Mouse (Mus musculus) hindbrain, embryonic 14.5 days (tissue): ENCODE results near the gene Elmod3. TPM values are rescaled to one million over a fixed set of nuclear protein-coding genes. Genes with fewer than 3 reads are reported as not detected.
A peak's percentile ranks its signal among the peaks of the same experiment; 100 is the strongest.

ENCODE experiments used
- ATAC-seq: fragments of 200-750 bp; cut with Nextera tagmentation; 2 replicates; pipeline ENCODE4 v1.8.0; 2017; ENCODE audit warnings: moderate number of reproducible peaks, mild to moderate bottlenecking, moderate TSS enrichment, moderate library complexity; ENCODE audit not compliant: low FRiP score
- DNase-seq: peaks from one replicate; pipeline ENCODE4 v3.0.0-alpha.2; 2015; ENCODE audit warnings: low spot score
- H3K27ac ChIP-seq: fragments of 300-500 bp; sonication (generic); 2 replicates; pipeline ENCODE4 v1.5.1; 2014; ENCODE audit warnings: mild to moderate bottlenecking, moderate library complexity
- H3K27me3 ChIP-seq: fragments of 300-500 bp; sonication (generic); 2 replicates; pipeline ENCODE4 v1.6.1; 2014; ENCODE audit warnings: mild to moderate bottlenecking, low read length, mixed read lengths; ENCODE audit not compliant: control insufficient read depth, insufficient read depth
- H3K36me3 ChIP-seq: fragments of 300-500 bp; sonication (generic); replicated peaks from 2 replicates; pipeline ENCODE4 v1.6.1; 2014; ENCODE audit not compliant: control insufficient read depth, insufficient read depth
- H3K4me1 ChIP-seq: fragments of 300-500 bp; sonication (generic); replicated peaks from 2 replicates; pipeline ENCODE4 v1.6.1; 2014; ENCODE audit warnings: antibody characterized with exemption, low read length, mixed read lengths; ENCODE audit not compliant: control insufficient read depth, insufficient read depth
- H3K4me2 ChIP-seq: fragments of 300-500 bp; sonication (generic); replicated peaks from 2 replicates; pipeline ENCODE4 v1.6.1; 2014; ENCODE audit warnings: mild to moderate bottlenecking, moderate library complexity
- H3K4me3 ChIP-seq: fragments of 300-500 bp; sonication (generic); replicated peaks from 2 replicates; pipeline ENCODE4 v1.5.1; 2014; ENCODE audit warnings: mild to moderate bottlenecking, low read length
- H3K9ac ChIP-seq: fragments of 300-500 bp; sonication (generic); 2 replicates; pipeline ENCODE4 v1.6.1; 2014
- H3K9me3 ChIP-seq: fragments of 300-500 bp; sonication (generic); 2 replicates; pipeline ENCODE4 v1.6.1; 2016; ENCODE audit warnings: low read length; ENCODE audit not compliant: control insufficient read depth
- WGBS: fragments of 180-500 bp; shearing (Covaris S2); extraction: QIAGEN DNeasy Blood & Tissue Kit; methylation state at CpG from one replicate; pipeline ENCODE4 v1.1.7; 2014; 5-methylcytosine and 5-hydroxymethylcytosine counted together
- polyA plus RNA-seq: library from polyadenylated mRNA; unstranded; fragments of >200 nt; fragmentation: Nextera tagmentation; extraction: Ambion mirVana; gene quantifications from 2 replicates; pipeline ENCODE4 v1.2.1, GENCODE M21; 2014

Gene Elmod3
- polyA plus RNA-seq, 1 experiment from 2014 or later = 16.8 TPM

DNA sequence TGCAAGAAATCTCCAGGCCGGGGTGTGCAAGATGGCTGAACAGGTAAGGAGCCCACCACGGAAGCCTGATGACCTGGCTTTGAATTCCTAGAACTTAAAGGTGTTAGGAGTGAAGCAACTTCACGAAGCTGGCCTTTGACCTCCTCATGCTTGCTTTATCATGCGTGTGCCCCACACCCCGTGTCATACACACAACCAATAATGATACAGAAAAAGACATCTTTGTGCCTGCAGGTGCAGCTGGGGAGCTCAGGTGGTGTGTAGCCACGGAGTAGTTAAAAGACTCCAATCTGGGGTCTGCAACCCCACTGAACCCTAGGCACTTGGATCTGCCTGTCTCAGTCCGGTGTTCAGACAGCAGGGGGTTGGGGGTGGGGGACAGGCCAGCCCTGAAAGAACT lies 32.7 kb downstream of the Elmod3 start:
- 74% methylated on average over 7 of the region's 7 CpGs for WGBS
- H3K4me1 ChIP-seq = peaks cover 3% of the 10 kb centered on the region; the same call in 1 of the 2 replicates
- 0 out of 2 replicates have a peak overlapping the region, but pooled peaks have one; percentile 26 for H3K27ac ChIP-seq
- no peaks in the 10 kb centered on the region for H3K9me3 ChIP-seq
- DNase-seq (no peak), ATAC-seq (0 out of 2 replicates have a peak, but pooled peaks have one; percentile 3)
- H3K9ac ChIP-seq = peak overlapping the region; percentile 36
- no peaks in the 10 kb centered on the region for H3K27me3 ChIP-seq
- no peak overlapping the region for H3K4me3 ChIP-seq
- H3K4me2 ChIP-seq = 0 out of 2 replicates have a peak overlapping the region, but pooled peaks have one; percentile 4
- H3K36me3 ChIP-seq = peaks cover 6% of the 10 kb centered on the region; the same call in 1 of the 2 replicates

DNA sequence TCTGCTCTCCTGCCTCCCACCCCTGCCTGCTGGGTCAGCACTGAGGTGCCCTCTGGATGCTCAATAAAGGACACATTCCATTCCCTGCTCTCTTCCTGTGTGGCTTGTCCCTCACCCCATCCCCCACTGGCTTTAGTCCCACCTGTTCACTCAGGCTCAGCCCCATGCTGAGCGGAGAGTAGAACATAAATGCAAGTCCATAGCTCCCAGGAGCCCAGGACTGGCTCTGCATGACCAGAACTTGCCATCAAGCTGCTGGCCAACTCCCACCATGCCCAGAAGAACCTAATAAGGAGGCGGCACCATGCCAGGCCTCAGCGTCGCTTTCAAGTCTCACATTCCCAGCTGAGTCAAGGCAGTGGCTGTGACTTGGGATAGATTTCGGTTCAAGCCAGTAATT lies 35.3 kb downstream of the Elmod3 start:
- H3K4me2 ChIP-seq = no peak overlapping the region
- DNase-seq (no peak), ATAC-seq (no peak)
- peaks cover 3% of the 10 kb centered on the region; the same call in 1 of the 2 replicates for H3K4me1 ChIP-seq
- no peak overlapping the region for H3K9ac ChIP-seq
- H3K27ac ChIP-seq = no peak overlapping the region
- WGBS = 74% methylated on average over 5 of the region's 5 CpGs
- no peak overlapping the region for H3K4me3 ChIP-seq
- H3K36me3 ChIP-seq = peaks cover 1% of the 10 kb centered on the region; the same call in 1 of the 2 replicates
- no peaks in the 10 kb centered on the region for H3K9me3 ChIP-seq
- H3K27me3 ChIP-seq = no peaks in the 10 kb centered on the region

DNA sequence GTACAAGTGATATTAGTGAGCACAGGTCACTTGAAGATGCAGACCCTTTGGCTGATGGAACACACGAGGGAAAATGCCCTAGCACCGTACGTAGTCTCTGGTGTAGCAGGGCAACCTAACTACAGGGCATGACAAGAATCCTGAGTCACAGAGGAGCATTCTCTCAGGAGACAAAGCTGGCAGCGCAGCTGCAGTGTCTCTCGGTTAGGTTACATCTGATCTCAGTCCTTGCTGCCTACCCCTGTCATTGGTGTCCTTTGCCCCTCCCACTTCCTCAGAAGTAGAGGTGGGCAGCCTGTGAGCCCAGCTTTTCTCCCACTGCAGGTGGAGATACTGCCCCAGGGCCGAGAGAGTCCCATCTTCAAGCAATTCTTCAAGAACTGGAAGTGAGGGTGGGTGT lies 35.7 kb downstream of the Elmod3 start:
- no peak for DNase-seq
- ATAC-seq = no peak
- WGBS = 41% methylated on average over 6 of the region's 6 CpGs

DNA sequence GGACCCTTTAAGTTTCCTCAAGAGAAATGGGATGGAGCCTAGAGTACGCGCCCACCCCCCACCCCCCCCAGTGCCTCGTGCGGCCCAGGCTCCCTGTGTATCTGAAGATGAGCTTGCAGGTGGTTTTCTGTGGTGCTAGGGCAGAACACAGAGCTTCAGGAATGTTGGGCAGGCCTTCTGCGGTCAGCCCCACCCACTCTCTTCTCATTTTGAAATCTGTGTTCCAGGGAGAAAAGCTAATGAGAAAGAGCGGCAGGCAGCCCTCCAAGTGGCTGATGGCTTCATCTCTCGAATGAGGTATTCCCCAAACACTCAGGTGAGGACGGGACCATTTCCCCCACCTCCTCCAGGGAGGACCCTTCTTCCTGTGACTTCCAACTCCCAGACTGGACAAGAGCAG lies 37.4 kb downstream of the Elmod3 start:
- peaks cover 2% of the 10 kb centered on the region; the same call in 1 of the 2 replicates for H3K4me1 ChIP-seq
- no peak overlapping the region for H3K9ac ChIP-seq
- ATAC-seq (no peak), DNase-seq (no peak)
- whole genome bisulfite sequencing = 76% methylated on average over 8 of the region's 8 CpGs
- H3K4me3 ChIP-seq = no peak overlapping the region
- no peak overlapping the region for H3K4me2 ChIP-seq
- H3K27ac ChIP-seq = no peak overlapping the region
- H3K9me3 ChIP-seq = no peaks in the 10 kb centered on the region
- H3K36me3 ChIP-seq = no peaks in the 10 kb centered on the region
- H3K27me3 ChIP-seq = no peaks in the 10 kb centered on the region

More for the DNA sequence above, 35.7 kb downstream of the Elmod3 start:
- Histone ChIP-seq H3K4me2 (no peak overlapping the region), H3K4me3 (no peak overlapping the region), H3K27me3 (no peaks in the 10 kb centered on the region), H3K4me1 (peaks cover 3% of the 10 kb centered on the region; the same call in 1 of the 2 replicates), H3K36me3 (no peaks in the 10 kb centered on the region), H3K27ac (no peak overlapping the region), H3K9me3 (no peaks in the 10 kb centered on the region), H3K9ac (no peak overlapping the region)

DNA sequence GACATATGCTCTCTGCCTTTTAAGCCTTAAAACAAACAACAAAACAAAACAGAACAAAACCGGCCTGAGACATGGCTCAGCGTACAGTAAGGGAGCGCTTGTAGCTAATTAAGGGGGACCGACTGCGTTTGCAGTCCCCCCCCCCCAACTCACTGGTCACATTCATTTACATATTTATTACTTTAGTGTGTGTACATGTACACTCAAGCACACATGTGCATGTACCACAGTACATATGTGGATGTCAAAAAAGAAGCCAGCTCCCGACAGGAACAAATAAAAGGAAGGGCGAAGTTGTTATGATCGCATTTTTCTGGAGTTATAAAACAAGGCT lies 45.2 kb downstream of the Elmod3 start:
- Histone ChIP-seq H3K4me1 (peaks cover 13% of the 10 kb centered on the region), H3K9ac (peak overlapping the region; percentile 55), H3K9me3 (no peaks in the 10 kb centered on the region), H3K27me3 (no peaks in the 10 kb centered on the region), H3K36me3 (no peaks in the 10 kb centered on the region), H3K27ac (peak overlapping the region; percentile 72), H3K4me3 (peak overlapping the region; percentile 31), H3K4me2 (peak overlapping the region; percentile 73)
- DNase-seq (peak; percentile 29), ATAC-seq (no peak)
- WGBS = 15% methylated on average over 8 of the region's 8 CpGs

DNA sequence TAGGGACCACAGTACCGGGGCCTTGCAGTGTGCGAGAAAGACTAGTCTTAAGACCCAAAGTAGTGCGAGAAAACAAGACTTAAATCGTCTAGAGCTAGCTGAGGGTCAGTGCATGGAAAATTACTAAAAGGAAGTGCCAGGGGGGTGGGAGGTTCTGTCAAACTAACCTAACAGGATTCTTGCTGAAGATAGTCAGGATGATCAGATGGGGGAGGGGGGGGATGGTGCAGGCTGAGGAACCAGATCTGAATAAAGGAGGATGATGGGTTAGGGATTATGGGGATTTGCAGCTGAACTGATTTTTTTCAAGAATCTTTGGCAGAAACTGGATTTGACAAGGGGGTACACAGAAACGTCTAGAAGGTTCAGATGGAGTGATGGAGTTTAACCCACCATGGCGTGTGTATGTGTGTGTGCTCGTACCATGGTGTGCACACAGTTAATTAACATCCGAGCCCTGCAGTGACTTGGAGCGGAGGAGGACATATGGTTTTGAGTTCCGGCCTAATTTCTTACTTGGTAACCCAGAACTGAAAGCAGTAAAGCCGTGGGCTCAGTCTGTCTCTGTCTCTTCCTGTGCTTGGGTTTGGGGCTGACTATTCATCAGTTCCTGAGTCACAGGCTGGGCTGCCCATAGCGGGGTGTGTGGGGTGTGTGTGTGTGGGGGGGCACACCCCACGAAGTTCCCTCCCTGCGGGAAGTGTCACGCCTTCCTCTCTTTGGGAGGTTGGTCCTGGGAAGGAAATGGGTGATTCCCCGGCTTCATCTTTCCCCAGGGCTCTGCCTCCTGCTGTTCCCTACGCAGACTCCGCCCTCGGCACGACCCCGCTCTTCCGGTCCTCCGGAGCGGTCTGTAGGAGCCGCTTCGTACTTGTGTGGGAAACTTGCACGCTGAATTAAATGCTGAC lies 45.8 kb downstream of the Elmod3 start:
- 16% methylated on average over 27 of the region's 27 CpGs for WGBS
- no peaks in the 10 kb centered on the region for H3K36me3 ChIP-seq
- H3K27me3 ChIP-seq = no peaks in the 10 kb centered on the region
- peak; percentile 61 for DNase-seq
- peak overlapping the region; percentile 55 for H3K9ac ChIP-seq
- H3K4me2 ChIP-seq = peak overlapping the region; percentile 73
- peak overlapping the region; percentile 31 for H3K4me3 ChIP-seq
- H3K4me1 ChIP-seq = peaks cover 13% of the 10 kb centered on the region
- ATAC-seq = peak; percentile 79
- H3K9me3 ChIP-seq = no peaks in the 10 kb centered on the region
- peak overlapping the region; percentile 72 for H3K27ac ChIP-seq

DNA sequence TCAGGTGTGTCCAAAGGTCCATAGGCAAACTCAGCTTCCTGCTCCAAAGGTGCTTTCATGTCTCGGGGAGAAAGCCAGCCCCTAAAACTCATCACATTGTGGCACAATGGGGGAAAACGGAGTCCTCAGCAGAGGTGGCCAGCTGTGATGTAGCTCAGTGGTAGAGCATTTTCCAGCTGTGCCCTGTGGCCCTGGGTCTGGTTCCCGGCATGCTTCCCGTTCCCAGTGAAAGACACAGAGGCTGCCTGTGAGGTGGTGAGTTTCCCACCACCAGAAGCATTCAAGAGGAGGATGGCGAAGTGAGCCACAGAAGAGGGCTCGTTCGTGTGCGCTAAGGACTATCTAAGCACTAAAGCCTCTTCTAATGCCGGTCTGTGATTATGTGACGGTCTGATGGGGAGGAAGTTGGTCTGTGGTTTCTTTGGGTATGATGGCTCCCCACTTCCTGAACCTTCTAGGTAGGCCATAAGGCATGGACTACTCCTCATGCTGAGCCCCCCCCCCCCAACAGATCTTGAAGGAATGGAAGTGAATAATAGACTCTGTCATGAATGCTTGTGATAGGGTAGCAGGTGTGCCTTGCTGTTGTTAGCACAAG lies 47.6 kb downstream of the Elmod3 start:
- Histone ChIP-seq H3K36me3 (no peaks in the 10 kb centered on the region), H3K27me3 (no peaks in the 10 kb centered on the region), H3K4me1 (peaks cover 13% of the 10 kb centered on the region), H3K4me3 (no peak overlapping the region), H3K27ac (no peak overlapping the region), H3K4me2 (no peak overlapping the region), H3K9me3 (no peaks in the 10 kb centered on the region), H3K9ac (no peak overlapping the region)
- WGBS = 89% methylated on average over 10 of the region's 10 CpGs
- no peak for DNase-seq
- no peak for ATAC-seq

DNA sequence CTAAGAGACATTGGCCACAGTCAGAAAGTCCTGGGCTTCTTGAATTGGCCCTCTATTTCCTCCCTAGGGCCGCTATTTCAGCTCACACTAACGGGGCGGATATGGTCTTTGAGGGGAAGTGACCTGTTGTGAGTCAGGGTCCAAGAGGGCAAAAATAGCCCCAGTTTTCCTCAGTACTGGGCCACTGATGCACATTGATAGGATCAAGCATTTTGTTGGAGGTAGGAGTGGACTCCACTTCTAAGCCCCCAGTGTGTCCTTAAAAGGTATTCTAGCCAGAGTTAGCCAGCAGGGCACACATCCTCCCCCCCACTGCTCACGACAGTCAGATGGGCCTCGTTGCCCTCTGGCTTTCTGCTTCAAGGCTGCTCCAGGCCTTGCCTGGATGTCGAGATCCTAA lies 48.2 kb downstream of the Elmod3 start:
- Histone ChIP-seq H3K4me1 (peaks cover 13% of the 10 kb centered on the region), H3K4me2 (no peak overlapping the region), H3K27me3 (no peaks in the 10 kb centered on the region), H3K9me3 (no peaks in the 10 kb centered on the region), H3K36me3 (no peaks in the 10 kb centered on the region), H3K4me3 (no peak overlapping the region), H3K27ac (no peak overlapping the region), H3K9ac (no peak overlapping the region)
- ATAC-seq = no peak
- WGBS = 75% methylated on average over 6 of the region's 6 CpGs
- DNase-seq = no peak

DNA sequence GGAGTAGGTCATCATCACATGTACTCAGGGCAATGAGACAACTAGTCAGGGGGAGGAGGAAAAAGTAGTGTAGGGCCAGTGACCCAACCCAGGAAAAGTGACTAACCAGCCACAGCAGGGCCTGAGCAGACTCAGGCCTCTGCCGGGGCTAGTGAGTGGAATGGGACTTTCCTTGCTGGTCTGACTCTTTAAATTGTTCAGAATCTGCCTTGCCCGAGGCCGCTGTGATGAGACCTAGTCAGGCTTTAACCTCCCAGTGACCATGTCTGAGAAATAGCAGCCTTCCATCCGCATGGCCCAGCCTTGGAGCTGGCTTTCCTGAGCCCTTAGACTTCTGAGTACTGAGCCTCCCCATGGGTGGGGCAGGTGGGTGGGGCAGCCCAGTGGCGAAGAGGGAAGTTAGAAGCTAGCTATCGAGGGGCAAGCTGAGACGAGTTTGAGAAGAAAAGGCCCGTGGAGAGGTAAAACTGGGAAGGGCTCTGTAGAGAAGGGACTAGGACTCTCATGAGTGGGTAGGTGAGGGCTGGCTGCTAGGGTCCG lies 49.1 kb downstream of the Elmod3 start:
- H3K9me3 ChIP-seq = no peaks in the 10 kb centered on the region
- no peaks in the 10 kb centered on the region for H3K27me3 ChIP-seq
- no peak overlapping the region for H3K9ac ChIP-seq
- H3K4me1 ChIP-seq = peaks cover 13% of the 10 kb centered on the region
- no peak for DNase-seq
- no peaks in the 10 kb centered on the region for H3K36me3 ChIP-seq
- no peak overlapping the region for H3K4me2 ChIP-seq
- 71% methylated on average over 9 of the region's 9 CpGs for WGBS
- no peak overlapping the region for H3K27ac ChIP-seq
- H3K4me3 ChIP-seq = no peak overlapping the region
- ATAC-seq = no peak
